Mouse (Mus musculus): ENCODE results near the gene Hspa8. TPM values are rescaled to one million over a fixed set of nuclear protein-coding genes. Genes with fewer than 3 reads are reported as not detected.

Hspa8 gene
- polyA plus RNA-seq, 1 experiment from 2014 or later = 2,291 TPM

DNA sequence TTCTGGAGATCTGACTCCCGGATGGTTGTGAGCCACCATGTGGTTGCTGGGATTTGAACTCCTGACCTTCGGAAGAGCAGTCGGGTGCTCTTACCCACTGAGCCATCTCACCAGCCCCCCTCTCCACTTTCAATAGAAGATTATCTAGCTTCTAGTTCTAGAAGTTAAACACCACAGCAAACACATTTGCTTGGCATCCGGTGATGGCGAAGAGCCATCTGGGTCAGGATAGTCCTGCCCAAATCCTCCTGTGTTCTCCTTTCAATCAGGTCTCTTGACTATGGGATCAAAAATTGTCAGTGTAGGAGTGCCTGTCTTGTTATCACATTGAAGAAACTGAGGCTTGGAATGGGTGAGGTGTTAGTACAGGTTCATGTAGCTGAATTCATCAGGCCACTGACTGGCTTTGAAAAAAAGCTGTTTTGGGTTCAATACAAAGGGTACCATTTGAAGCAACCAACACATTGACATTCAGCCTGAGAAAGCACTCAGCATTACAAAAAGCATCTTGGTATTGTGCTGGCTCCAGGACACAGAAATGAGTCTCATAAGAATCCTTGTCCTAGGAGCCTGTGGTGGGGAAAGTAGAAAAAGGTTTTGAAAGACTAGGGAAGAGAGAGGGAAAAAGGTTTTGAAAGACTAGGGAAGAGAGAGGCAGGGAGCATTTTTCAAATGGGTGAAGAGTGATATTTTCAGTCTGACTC, 16.7 kb downstream of the Hspa8 start:
- H3K4me3 ChIP-seq (replicated peaks) = no peak overlapping the region
- no peak overlapping the region for H3K4me2 ChIP-seq (replicated peaks)
- no peaks in the 10 kb centered on the region for H3K36me3 ChIP-seq
- ATAC-seq (ENCODE audit: insufficient number of reproducible peaks, low FRiP score, low TSS enrichment, low read depth) = no peak
- H3K4me1 ChIP-seq = 0 out of 2 replicates have a peak, but pooled peaks cover 5% of the 10 kb centered on the region
- H3K9me3 ChIP-seq (replicated peaks) = no peaks in the 10 kb centered on the region
- no peak overlapping the region for H3K9ac ChIP-seq
- H3K27ac ChIP-seq (replicated peaks) = no peak overlapping the region
- 82% methylated on average over 5 of the region's 5 CpGs for WGBS
- H3K27me3 ChIP-seq = no peaks in the 10 kb centered on the region

GRCm38 (mm10) chr9:40825601-40826000, 24.8 kb downstream of the Hspa8 start:
- 0 out of 2 replicates have a peak, but pooled peaks cover 5% of the 10 kb centered on the region for H3K4me1 ChIP-seq
- H3K9ac ChIP-seq = no peak overlapping the region
- no peak for ATAC-seq (ENCODE audit: insufficient number of reproducible peaks, low FRiP score, low TSS enrichment, low read depth)
- no peaks in the 10 kb centered on the region for H3K9me3 ChIP-seq (replicated peaks)
- no peaks in the 10 kb centered on the region for H3K36me3 ChIP-seq
- WGBS = 39% methylated on average over 6 of the region's 6 CpGs
- H3K4me2 ChIP-seq (replicated peaks) = no peak overlapping the region
- no peaks in the 10 kb centered on the region for H3K27me3 ChIP-seq
- no peak overlapping the region for H3K4me3 ChIP-seq (replicated peaks)
- no peak overlapping the region for H3K27ac ChIP-seq (replicated peaks)

DNA sequence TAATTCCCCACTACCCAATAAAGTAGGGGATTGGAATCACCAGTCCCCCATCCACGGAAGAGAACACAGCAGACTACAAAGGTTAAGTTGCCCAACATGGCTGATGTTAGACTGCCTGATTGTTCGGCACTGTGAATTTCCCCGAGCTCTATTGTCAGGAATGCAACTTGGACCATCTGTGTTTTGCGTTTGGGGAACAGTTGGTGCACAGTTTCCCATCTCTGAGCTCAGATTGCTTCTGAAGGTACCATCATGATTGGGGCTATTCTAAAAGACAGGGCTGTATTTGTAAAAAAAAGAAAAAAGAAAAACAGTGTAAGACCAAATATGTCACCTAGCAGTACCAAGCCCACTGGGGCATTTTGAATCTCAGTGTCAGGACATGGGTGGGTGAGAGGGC, 26.6 kb downstream of the Hspa8 start:
- no peak overlapping the region for H3K4me2 ChIP-seq (replicated peaks)
- no peak overlapping the region for H3K9ac ChIP-seq
- no peaks in the 10 kb centered on the region for H3K4me1 ChIP-seq
- H3K27ac ChIP-seq (replicated peaks) = no peak overlapping the region
- H3K27me3 ChIP-seq = no peaks in the 10 kb centered on the region
- 57% methylated on average over 4 of the region's 4 CpGs for WGBS
- no peaks in the 10 kb centered on the region for H3K36me3 ChIP-seq
- H3K4me3 ChIP-seq (replicated peaks) = no peak overlapping the region
- no peaks in the 10 kb centered on the region for H3K9me3 ChIP-seq (replicated peaks)
- ATAC-seq (ENCODE audit: insufficient number of reproducible peaks, low FRiP score, low TSS enrichment, low read depth) = no peak

GRCm38 (mm10) chr9:40834569-40834968, 33.8 kb downstream of the Hspa8 start:
- no peak overlapping the region for H3K4me3 ChIP-seq (replicated peaks)
- no peak overlapping the region for H3K4me2 ChIP-seq (replicated peaks)
- H3K9ac ChIP-seq = no peak overlapping the region
- no peak for ATAC-seq (ENCODE audit: insufficient number of reproducible peaks, low FRiP score, low TSS enrichment, low read depth)
- no peaks in the 10 kb centered on the region for H3K4me1 ChIP-seq
- 2% methylated on average over 12 of the region's 12 CpGs for WGBS
- no peaks in the 10 kb centered on the region for H3K9me3 ChIP-seq (replicated peaks)
- H3K27ac ChIP-seq (replicated peaks) = no peak overlapping the region
- H3K27me3 ChIP-seq = no peaks in the 10 kb centered on the region
- H3K36me3 ChIP-seq = no peaks in the 10 kb centered on the region

DNA sequence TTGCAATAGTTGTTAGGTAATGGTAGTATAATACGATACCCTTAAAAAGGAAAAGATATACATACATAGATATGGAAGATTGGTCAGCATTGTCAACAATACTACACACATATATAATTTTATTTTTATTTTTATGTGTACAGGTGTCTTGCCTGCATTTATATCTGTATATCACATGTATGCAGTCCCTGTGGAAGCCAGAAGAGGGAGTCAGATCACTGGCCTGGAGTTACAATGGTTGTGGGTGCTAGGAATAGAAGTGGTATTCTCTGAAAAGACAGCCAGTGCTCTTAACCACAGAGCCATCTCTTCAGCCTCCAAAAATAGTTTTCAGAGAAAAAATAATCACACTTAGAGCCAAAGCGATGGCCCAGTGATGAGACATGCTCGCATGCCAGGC, 35.9 kb downstream of the Hspa8 start:
- H3K4me1 ChIP-seq = no peaks in the 10 kb centered on the region
- no peak overlapping the region for H3K27ac ChIP-seq (replicated peaks)
- no peaks in the 10 kb centered on the region for H3K9me3 ChIP-seq (replicated peaks)
- no peak overlapping the region for H3K4me3 ChIP-seq (replicated peaks)
- H3K27me3 ChIP-seq = no peaks in the 10 kb centered on the region
- no peak overlapping the region for H3K9ac ChIP-seq
- H3K4me2 ChIP-seq (replicated peaks) = no peak overlapping the region
- no peak for ATAC-seq (ENCODE audit: insufficient number of reproducible peaks, low FRiP score, low TSS enrichment, low read depth)
- H3K36me3 ChIP-seq = no peaks in the 10 kb centered on the region
- WGBS = 86% methylated on average over 3 of the region's 3 CpGs

- no peaks in the 10 kb centered on the region for H3K36me3 ChIP-seq
- H3K4me1 ChIP-seq = no peaks in the 10 kb centered on the region
- no peak overlapping the region for H3K4me2 ChIP-seq (replicated peaks)
- WGBS = 61% methylated on average over 3 of the region's 3 CpGs
- no peak for ATAC-seq (ENCODE audit: insufficient number of reproducible peaks, low FRiP score, low TSS enrichment, low read depth)
- no peaks in the 10 kb centered on the region for H3K9me3 ChIP-seq (replicated peaks)
- H3K9ac ChIP-seq = no peak overlapping the region
- H3K4me3 ChIP-seq (replicated peaks) = no peak overlapping the region
- no peak overlapping the region for H3K27ac ChIP-seq (replicated peaks)
- H3K27me3 ChIP-seq = no peaks in the 10 kb centered on the region
Measured at GRCm38 (mm10) chr9:40839662-40840061, 38.9 kb downstream of the Hspa8 start.

- Histone ChIP-seq H3K4me3 (replicated peaks) (no peak overlapping the region), H3K36me3 (no peaks in the 10 kb centered on the region), H3K27me3 (0 out of 2 replicates have a peak, but pooled peaks cover 3% of the 10 kb centered on the region), H3K27ac (replicated peaks) (no peak overlapping the region), H3K9me3 (replicated peaks) (no peaks in the 10 kb centered on the region), H3K4me1 (no peaks in the 10 kb centered on the region), H3K4me2 (replicated peaks) (no peak overlapping the region), H3K9ac (no peak overlapping the region)
- 48% methylated on average over 2 of the region's 2 CpGs for WGBS
- no peak for ATAC-seq (ENCODE audit: insufficient number of reproducible peaks, low FRiP score, low TSS enrichment, low read depth)
Measured at GRCm38 (mm10) chr9:40851515-40851914, 50.7 kb downstream of the Hspa8 start.

DNA sequence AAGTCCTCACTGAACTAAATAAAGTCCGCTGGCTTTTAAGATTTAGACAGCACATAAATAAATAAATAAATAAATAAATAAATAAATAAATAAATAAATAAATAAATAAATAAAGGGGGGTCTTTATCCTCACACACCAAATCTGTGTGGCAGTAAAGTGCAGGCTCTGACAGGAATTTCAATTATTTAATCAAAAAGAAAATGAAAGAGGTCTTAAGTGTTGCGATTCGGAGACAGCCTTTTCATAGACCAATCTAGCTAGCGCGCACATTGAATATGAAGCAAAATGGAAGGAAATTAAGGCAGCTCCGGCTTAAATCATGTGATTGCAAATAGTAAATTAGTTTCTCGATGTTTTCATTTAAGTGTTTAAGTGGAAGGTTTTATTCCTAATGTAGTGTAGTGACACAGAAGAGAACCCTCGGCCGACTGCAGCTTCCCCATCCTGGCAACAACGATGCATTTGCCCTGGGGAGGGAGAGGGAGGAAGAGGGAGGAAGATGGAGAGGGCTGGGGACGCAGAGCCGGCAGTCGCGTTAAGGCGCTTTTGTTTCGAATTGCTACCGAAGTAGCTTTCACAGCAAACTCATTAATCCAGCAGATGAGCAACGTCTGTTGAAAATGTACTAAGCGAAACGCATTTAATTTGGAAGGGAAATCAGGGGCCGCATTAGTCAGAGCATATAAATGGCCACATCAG, 57.8 kb downstream of the Hspa8 start:
- H3K9me3 ChIP-seq (replicated peaks) = no peaks in the 10 kb centered on the region
- H3K27ac ChIP-seq (replicated peaks) = no peak overlapping the region
- H3K9ac ChIP-seq = no peak overlapping the region
- peaks cover 4% of the 10 kb centered on the region; the same call in 1 of the 2 replicates for H3K4me1 ChIP-seq
- H3K36me3 ChIP-seq = no peaks in the 10 kb centered on the region
- H3K4me2 ChIP-seq (replicated peaks) = peak overlapping the region; percentile 49
- H3K4me3 ChIP-seq (replicated peaks) = peak overlapping the region; percentile 40
- WGBS = 5% methylated on average over 21 of the region's 21 CpGs
- H3K27me3 ChIP-seq = peaks cover 19% of the 10 kb centered on the region
- no peak for ATAC-seq (ENCODE audit: insufficient number of reproducible peaks, low FRiP score, low TSS enrichment, low read depth)

GRCm38 (mm10) chr9:40859196-40859595, 58.4 kb downstream of the Hspa8 start:
- no peak overlapping the region for H3K9ac ChIP-seq

More at GRCm38 (mm10) chr9:40859196-40859595, 58.4 kb downstream of the Hspa8 start:
- H3K4me2 ChIP-seq (replicated peaks) = peak overlapping the region; percentile 49
- no peak for ATAC-seq (ENCODE audit: insufficient number of reproducible peaks, low FRiP score, low TSS enrichment, low read depth)
- no peak overlapping the region for H3K27ac ChIP-seq (replicated peaks)
- H3K4me1 ChIP-seq = peaks cover 4% of the 10 kb centered on the region; the same call in 1 of the 2 replicates
- peaks cover 19% of the 10 kb centered on the region for H3K27me3 ChIP-seq
- peak overlapping the region; percentile 40 for H3K4me3 ChIP-seq (replicated peaks)
- no peaks in the 10 kb centered on the region for H3K36me3 ChIP-seq
- no peaks in the 10 kb centered on the region for H3K9me3 ChIP-seq (replicated peaks)
- WGBS = 7% methylated on average over 9 of the region's 9 CpGs

All from embryonic facial prominence, embryonic 15.5 days (tissue).